Mouse (Mus musculus): Measurements from ENCODE around the gene Fcer2a. TPM values are rescaled to one million over a fixed set of nuclear protein-coding genes. Genes with fewer than 3 reads are reported as not detected.

The Fcer2a gene
- polyA plus RNA-seq, 1 experiment = 0.10 TPM

- DNase-seq (ENCODE audit: extremely low spot score in 1 of 2, low spot score in 1 of 2) = no peak
Measured at GRCm38 (mm10) chr8:3676993-3677579, 16.9 kb downstream of the Fcer2a start.

GRCm38 (mm10) chr8:3676131-3676992 lies 17.6 kb downstream of the Fcer2a start, which contains the start of gene Trappc5:
Trappc5 (plus strand) TSS chr8:3676299.
- peak; percentile 86 to 97 for DNase-seq (ENCODE audit: extremely low spot score in 1 of 2, low spot score in 1 of 2)

GRCm38 (mm10) chr8:3674671-3675070 lies 19.3 kb downstream of the Fcer2a start:
- no peak for DNase-seq (ENCODE audit: extremely low spot score in 1 of 2, low spot score in 1 of 2)

GRCm38 (mm10) chr8:3671980-3672491 lies 21.9 kb downstream of the Fcer2a start, which contains the start of gene Fcor:
Fcor (minus strand) TSS chr8:3672362.
- DNase-seq (ENCODE audit: extremely low spot score in 1 of 2, low spot score in 1 of 2) = peak; percentile 80 to 95

- DNase-seq (ENCODE audit: extremely low spot score in 1 of 2, low spot score in 1 of 2) = no peak
Measured at GRCm38 (mm10) chr8:3670388-3670787, 23.6 kb downstream of the Fcer2a start.

- no peak for DNase-seq (ENCODE audit: extremely low spot score in 1 of 2, low spot score in 1 of 2)
Measured at GRCm38 (mm10) chr8:3665507-3665906, 28.5 kb downstream of the Fcer2a start, which contains the start of gene Mcemp1. Mcemp1 (plus strand) TSS chr8:3665754.

GRCm38 (mm10) chr8:3664405-3664804 lies 29.6 kb downstream of the Fcer2a start:
- no peak for DNase-seq (ENCODE audit: extremely low spot score in 1 of 2, low spot score in 1 of 2)

- DNase-seq (ENCODE audit: extremely low spot score in 1 of 2, low spot score in 1 of 2) = no peak
Measured at GRCm38 (mm10) chr8:3660889-3661288, 33.1 kb downstream of the Fcer2a start.

- DNase-seq (ENCODE audit: extremely low spot score in 1 of 2, low spot score in 1 of 2) = peak in 1 of 2 experiments; percentile 63
Measured at GRCm38 (mm10) chr8:3656725-3657381, 37.1 kb downstream of the Fcer2a start.

GRCm38 (mm10) chr8:3655526-3655925 lies 38.4 kb downstream of the Fcer2a start, which contains the start of gene Retn:
Retn (plus strand) TSS chr8:3655770.
- DNase-seq (ENCODE audit: extremely low spot score in 1 of 2, low spot score in 1 of 2) = no peak

- no peak for DNase-seq (ENCODE audit: extremely low spot score in 1 of 2, low spot score in 1 of 2)
Measured at GRCm38 (mm10) chr8:3654726-3655508, 39.1 kb downstream of the Fcer2a start.

- DNase-seq (ENCODE audit: extremely low spot score in 1 of 2, low spot score in 1 of 2) = no peak
Measured at GRCm38 (mm10) chr8:3652845-3653244, 41.1 kb downstream of the Fcer2a start.

- no peak for DNase-seq (ENCODE audit: extremely low spot score in 1 of 2, low spot score in 1 of 2)
Measured at GRCm38 (mm10) chr8:3648990-3649389, 45.0 kb downstream of the Fcer2a start.

- no peak for DNase-seq (ENCODE audit: extremely low spot score in 1 of 2, low spot score in 1 of 2)
Measured at GRCm38 (mm10) chr8:3648268-3648667, 45.7 kb downstream of the Fcer2a start.

GRCm38 (mm10) chr8:3647561-3647960 lies 46.4 kb downstream of the Fcer2a start:
- DNase-seq (ENCODE audit: extremely low spot score in 1 of 2, low spot score in 1 of 2) = no peak

- DNase-seq (ENCODE audit: extremely low spot score in 1 of 2, low spot score in 1 of 2) = no peak
Measured at GRCm38 (mm10) chr8:3646824-3647531, 47.0 kb downstream of the Fcer2a start.

- DNase-seq (ENCODE audit: extremely low spot score in 1 of 2, low spot score in 1 of 2) = peak in 1 of 2 experiments; percentile 28
Measured at GRCm38 (mm10) chr8:3645804-3646203, 48.2 kb downstream of the Fcer2a start.
